Mouse (Mus musculus) induced T-regulatory cell, adult 2 months (primary cell): ENCODE results near the gene Pecr.
"Not testable (repeated sequence)": the region's sequence is repeated elsewhere in the genome, so short reads cannot be mapped to it uniquely, and the experiment has no call there.

Source experiments
- DNase-seq: peaks from one replicate; pipeline ENCODE4 v3.0.0-alpha.2; 2012; ENCODE audit warnings: low read depth

Gene Pecr

DNA sequence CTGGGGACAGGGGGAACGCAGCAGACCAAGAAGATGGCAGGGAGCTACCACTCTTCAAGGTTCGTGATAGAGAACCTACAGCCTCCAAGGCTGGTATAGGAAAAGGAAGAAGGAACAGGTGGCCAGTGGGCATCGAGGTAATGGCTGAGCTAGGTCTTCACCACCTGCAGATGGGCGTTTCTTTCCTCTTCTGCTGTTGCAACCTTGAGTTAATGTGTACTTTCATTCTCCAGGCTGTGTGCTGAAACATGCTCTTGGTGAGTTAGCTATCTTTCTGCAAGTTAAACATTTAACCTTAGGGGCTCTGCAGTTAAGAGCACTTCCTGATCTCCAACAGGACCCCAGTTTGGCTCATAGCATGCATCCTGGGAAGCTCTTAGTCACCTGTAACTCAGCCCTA, 3.8 kb upstream of the Pecr start:
- no peak for DNase-seq

DNA sequence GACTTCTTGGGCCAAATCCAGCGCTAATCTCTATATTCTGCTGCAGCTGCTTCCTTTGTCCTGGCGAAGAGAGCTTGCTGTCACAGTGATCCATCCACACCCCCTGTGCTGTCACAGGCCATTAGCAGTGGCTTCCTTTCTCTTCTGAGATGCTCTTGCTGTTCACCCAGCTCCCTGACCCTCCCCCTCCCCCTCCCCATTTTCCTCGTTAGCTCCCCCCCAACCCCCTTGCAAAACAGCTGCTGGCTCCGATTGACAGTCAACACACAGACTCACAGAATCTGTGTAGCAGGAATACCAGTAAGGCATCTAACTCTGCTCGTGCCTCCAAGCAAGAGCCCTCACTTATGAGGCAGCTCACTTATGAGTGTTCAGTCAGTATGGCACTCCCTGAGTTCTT, 2.8 kb upstream of the Pecr start:
- no peak for DNase-seq

DNA sequence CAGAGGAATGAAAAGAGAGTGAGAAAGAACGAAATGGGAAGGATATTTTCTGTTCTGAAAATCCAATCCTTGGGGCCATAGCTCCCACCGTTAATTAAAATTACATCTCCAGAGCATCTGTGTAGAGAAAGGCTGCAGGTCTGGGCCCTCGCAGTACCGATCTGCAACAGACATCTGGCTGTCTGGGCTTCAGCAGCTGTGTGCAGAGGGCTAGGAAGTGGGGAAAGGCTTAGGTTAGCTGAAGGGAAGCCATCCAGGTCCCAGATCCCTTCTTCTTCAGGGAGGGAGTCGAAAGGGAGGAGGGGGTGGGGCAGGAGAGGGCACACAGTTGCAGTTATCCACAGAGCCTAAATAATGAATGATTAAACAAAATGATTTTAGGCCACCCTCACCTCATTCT, 425 bp upstream of the Pecr start:
- no peak for DNase-seq

DNA sequence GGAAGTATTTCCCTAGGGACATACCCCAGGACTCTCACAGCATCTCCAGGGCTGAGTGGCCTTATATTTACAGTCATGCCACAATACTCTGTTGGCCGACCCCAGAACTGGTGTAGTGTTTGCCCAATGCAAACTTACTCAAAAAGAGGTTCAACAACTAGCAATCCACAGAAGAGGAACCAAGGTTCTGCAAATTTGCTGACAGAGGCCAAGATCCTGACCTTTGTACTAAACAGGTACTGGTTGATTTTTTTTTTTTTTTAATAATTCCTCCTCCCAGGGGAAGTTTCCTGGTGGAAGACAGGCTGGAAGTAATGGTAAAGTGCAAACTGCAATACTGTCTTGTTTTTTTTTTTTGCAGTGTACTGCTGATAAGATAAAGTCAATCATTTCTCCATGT, 1.5 kb downstream of the Pecr start:
- no peak for DNase-seq

DNA sequence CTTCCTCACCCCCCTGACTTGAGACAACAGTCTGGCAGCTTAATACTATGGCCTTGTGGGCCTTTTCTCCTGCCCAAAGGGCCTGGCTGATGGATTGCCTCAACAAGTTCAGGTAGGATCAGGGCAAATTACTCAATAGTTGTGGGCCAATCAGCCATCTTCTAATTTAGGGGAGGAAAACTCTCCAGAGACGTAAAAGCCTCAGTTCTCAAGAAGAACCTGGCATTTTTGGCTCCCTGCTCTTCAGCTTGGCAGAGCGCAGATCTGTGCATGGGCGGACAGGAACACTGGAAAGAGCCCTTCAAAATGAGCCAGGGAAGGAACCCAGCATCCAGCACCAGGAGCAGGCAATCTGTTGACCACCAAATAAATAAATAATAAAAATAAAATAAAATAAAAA, 6.0 kb downstream of the Pecr start:
- DNase-seq, result no peak

DNA sequence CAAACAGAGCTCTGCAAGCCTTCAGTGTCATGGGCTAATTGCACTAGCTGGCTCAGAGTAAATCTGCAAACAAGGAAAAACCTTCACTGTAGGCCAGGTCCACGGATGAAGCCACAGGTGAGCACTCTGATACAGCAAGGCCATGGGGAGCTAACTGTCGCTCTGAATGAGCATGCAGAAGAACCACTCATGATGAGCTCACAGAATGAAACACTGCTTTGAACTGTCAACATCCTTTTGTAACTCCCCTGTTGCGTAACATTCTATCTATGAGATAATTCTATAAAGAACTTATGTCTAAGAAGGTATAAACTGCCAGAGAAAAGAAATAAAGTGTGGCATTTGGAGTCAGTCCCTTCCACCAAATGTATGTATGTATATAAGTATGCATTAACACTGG, 21.0 kb downstream of the Pecr start:
- DNase-seq, result no peak

DNA sequence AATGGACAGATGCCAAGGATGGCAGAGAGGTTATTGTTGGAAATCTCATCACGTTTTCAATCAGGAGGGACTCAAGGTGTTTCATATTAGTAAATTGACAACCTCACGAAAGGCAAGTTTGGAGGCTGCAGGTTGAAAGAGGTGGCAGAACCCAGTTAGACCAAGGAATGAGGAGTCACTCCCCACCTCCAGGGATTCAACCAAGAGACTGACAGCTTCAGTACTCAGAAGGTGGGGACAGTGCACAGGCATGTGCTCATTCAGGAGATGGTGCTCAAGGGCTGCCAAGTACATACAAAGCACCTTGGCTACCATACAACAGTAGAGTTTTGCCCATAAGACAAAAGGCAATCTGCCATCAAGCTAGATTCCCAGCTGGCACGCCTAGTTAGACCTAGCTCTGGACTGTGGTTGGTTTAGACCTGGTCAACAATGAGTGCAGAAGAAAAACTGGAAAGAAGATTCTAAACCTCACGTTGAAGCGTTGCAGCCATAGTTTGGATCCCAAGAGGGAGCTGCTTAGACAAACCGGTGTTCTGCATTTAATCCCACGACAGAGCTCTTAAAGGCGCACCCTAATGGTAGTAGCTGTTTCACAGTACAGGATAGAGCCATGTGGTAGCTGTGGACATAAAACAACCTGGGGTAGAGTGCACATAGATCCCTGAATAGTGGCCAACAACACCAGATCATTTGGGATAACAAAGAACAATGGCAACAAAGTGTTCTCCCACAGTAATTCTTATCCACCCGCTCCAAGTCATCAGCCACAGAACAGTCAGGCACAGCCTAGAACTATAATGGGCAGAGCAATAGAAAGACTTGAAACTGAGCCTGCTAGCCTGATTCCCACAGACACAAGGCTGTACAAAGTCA, 27.5 kb downstream of the Pecr start:
- DNase-seq, result no peak

DNA sequence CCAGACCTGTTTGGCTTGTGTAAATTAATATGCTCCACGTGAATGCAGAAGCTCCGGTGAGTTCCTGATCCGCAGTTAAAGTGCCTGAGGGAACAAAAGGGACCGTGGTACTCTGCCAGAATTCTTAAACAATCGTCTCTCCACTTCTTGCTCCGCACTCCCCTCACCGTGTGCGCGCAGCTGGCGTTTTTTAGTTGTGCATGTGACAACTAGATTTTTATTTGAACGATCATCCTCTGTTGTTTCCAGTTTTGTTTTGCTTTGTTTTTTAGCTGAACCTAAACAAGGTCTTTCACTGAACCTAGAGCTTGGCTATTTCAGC, 28.3 kb downstream of the Pecr start:
- DNase-seq, result no peak

DNA sequence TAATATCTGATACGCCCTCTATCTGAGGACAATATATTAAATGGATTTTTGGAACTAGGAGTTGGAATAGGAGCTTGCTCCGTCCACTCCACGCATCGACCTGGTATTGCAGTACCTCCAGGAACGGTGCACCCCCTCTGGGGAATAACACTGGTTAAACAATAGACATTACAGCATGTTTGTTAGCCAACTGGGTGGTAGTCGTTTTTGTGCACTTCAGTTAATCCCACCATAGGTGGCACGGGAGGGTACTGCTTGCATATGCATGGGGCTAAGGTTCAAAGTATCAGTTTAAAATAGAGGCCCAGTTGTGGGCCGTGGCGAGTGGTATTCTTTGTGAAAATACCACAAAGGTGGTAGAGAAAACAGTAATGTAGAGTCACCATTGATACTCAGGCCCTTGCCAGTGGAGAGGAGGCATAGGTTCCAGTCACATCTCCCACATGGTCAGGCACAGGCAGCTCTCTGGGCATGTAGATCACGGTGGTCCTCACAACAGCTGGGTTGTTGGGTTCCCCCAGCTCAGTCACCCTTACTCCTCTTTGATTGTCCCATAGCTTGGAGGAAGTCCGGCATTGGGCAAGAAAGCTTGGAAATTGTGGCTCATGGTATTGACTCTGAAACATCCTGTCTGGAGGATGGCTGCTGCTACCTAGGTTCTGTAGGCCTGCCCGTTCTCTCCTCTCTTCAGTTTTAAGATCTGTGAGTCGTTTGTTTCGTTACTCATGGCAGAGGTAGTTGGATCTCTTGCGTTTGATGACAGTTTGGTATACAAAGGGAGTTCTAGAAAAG, 28.9 kb downstream of the Pecr start:
- peak; percentile 73 for DNase-seq

DNA sequence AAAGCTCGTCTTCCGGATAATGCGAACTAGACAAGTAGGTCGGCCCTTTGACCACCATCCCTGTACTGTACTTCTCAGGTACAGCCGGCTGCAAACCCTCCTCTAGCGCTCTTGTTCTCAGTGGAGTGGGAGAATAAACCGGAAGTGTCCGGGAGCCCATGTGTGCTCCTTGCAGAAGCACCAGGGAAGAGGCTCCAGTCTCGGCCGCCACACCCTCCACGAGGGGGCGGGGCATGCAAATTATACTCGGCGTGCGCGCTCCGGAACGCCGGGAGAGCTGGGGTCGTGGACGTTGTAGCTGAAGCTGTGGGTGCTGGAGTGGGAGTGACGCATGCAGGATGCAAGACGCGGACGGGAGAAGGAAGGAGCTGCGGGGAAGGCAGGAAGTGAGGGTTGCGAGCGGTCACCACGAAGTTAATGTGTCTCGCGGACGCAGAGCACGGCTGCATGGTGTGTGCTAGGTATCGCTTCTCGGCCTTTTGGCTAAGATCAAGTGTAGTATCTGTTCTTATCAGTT, 29.5 kb downstream of the Pecr start:
- peak; percentile 93 for DNase-seq

DNA sequence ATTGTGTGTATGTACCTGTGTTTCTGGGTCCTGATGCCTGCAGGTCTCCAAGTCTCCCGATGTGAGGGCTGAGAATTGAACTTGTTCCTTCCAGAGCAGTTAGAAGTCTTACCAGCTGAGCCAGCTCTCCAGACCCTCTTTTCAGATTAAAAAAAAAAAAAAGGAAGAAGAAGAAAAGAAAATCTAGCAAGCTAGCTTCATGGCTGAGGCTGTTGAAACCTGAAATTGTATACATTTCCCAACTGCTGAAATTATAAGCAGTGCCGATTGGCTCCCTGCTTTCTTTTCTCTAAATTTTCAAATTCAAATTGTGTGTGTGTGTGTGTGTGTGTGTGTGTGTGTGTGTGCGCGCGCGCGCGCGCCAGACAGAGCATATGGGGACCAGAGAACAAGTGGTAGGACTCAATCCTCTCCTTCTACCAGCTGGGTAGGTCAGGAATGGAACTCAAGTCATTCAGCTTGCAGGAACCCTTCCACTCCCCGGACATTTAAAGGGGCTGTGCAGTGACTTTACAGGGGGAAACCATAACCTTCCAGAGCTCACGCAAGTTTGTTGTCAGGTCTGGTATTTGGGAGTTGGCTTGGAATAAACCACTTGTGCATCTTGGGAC, 30.1 kb downstream of the Pecr start:
- DNase-seq, result peak; percentile 14

DNA sequence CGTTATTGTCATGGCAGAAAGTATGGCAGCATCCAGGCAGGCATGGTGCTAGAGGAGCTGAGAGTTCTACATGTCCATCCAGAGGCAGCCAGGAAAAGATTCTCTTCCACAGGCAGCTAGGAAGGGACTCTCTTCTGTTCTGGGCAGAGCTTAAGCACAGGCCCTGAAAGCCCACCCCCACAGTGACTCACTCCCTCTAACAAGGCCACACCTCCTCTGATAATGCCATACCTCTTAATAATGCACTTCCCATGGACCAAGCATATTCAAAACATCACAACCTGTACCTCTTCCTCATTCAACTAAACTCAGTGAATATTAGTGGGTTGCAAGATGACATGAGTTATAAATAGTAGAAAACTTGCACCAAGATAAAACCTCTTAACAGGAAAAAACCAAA, 32.3 kb downstream of the Pecr start:
- no peak for DNase-seq

DNA sequence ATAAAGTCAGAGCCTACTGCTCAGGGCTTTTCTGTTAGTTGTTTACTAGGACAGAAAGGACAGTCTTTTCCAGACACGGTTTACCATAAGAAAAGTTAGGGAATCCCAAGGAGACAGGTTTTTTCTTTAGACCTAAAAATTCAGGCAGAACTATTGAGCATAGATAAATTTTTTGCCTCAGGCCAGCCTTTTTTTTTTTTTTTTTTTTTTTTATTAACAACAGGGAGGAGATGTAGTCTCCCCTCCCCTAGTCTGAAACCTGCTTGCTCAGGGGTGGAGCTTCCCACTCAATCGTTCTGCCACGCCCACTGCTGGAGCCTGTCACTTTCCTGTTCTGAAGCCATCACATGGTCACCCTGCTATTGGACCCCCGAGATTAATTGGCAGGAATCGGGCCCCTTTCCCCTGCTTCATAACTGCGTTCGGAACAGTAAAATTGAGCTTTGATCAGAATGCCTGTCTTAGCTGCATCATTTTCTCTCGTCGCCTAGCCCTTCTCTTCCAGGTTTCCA, 35.8 kb downstream of the Pecr start:
- not testable (repeated sequence) for DNase-seq

DNA sequence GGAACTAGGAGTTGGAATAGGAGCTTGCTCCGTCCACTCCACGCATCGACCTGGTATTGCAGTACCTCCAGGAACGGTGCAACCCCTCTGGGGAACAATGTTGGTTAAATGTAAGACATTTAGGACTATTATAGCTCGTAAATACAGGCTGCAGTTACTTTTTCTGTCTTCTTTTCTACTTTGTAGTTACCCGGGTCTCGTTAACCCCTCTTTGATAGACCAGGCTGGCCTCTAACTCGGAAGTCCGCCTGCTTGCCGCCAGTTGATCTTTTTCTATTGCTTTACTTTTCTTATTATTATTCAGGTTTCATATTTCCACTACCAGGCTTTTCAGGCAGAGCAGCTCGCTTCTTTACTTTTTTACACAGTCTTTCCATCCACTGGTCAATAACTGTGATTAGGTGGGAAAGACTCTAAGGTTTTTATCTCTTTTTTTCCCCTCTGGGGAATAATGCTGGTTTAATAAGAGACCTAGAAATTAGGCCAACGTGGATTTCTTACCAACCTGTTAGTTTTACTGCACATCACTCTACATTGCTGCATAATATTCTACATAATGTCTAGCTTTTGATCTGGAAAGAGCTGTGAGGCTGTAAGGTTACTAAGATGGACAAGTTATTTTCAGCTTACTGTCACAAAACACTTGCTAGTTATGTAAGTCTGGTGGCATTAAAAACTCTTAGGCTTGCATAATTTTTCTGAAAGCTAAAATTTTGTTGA, 39.6 kb downstream of the Pecr start:
- DNase-seq, result peak; percentile 74

DNA sequence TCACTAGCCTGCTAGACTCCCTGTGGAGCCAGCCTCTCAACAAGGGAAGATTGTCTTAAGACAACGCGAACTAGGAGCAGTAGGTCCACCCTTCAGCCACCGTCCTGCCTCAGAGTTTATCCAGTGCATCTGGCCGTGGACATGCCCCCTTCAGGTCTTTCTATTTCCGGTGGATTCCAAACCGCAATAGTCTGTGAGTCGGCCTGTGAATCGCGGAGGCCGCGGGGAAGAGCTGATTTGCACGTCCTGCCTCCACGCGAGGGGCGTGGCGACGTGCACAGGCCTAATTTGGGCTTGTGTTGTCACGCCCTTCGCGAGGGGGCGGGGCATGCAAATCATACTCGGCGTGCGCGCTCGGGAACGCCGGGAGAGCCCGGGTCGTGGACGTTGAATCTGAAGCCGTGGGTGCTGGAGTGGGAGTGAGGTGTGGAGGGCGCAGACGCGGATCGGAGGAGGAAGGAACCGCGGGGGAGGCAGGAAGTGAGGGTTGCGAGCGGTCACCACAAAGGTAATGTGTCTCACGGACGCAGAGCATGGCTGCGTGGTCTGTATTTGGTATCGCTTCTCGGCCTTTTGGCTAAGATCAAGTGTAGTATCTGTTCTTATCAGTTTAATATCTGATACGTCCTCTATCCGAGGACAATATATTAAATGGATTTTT, 40.3 kb downstream of the Pecr start:
- DNase-seq, result peak; percentile 99

DNA sequence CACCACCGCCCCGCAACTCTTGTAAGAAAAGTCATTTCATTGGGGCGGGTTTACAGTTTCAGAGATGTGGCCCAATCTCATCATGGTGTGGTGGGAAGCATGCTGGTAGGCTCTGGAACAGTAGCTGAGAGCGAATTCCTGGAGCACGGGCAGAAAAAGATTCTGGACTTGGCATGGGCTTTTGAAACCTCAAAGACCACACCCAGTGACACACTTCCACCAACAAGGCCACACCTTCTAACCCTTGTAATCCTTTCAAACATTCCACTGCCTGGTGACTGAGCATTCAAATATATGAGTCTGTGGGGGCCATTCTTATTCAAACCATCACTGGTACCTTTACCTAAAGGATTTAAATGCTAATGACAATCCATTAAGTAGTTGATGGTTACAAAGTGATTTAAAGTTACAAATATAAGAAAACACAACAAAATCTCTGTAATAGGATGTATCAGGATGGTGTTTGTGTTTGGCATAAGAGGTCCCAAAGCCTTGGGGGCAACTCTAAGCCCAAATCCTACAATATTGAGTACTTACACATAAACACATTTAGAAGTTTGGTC, 41.5 kb downstream of the Pecr start:
- no peak for DNase-seq

DNA sequence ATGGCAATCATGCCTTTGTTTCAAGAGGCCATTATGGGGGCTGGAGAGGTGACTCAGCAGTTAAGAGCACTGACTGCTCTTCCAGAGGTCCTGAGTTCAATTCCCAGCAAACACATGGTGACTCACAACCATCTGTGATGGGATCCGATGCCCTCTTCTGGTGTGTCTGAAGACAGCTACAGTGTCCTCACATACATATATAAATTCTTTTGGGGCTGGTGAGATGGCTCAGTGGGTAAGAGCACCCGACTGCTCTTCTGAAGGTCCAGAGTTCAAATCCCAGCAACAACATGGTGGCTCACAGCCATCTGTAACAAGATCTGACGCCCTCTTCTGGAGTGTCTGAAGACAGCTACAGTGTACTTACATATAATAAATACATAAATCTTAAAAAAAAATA, 45.0 kb downstream of the Pecr start:
- not testable (repeated sequence) for DNase-seq

DNA sequence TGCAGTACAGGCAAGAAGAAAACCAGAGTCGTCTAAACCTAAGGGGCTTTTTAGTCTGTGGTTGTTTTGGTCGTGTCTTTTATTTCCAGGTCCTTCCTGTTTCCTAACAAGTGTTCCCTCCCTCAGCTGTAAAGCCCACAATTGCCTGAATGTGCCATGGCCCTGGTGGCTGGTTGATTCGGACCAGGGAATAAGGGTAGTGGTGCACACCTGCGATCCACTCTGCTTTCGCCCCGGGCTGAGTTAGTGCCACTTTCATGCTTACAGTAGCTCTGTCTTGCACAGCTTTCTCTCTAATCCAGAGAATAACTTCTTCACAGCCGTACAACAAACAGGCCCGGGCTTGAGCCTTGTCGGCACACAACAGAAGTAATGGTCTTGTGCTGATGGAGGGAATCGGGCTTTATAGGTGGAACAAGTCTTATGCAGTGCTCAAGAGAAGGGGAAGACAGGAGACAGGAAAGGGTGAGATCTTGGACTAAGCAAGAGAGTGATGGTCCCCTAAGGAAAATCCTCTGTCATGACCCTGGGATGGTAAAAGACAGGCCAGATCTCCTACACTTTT, 46.0 kb downstream of the Pecr start:
- no peak for DNase-seq

DNA sequence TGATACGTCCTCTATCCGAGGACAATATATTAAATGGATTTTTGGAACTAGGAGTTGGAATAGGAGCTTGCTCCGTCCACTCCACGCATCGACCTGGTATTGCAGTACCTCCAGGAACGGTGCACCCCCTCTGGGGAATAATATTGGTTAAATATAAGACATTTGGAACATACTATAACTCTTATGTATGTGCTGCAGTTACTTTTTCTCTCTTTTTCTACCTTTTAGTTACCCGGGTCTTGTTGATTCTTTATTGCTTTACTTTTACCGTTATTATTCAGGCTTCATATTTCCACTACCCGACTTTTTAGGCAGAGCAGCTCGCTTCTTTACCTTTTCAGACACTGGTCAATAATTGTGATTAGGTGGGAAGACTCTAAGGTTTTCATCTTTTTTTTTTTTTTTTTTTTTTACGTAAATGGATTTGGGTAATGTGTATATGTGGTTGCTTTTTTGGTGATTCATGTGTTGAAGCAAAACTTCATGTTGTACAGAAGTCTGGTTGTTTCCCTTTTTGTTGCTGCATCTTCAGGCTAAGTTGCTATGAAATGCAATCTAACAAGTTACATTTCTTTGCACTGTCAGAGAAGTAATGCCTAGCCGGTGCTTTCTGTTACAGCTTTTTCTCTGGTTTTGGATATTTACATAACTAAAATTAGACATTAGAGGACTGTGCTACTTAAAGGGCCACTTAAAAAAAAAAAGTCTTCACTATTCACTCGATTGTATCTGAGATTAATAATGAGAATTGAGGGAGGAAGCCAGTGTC, 46.9 kb downstream of the Pecr start:
- DNase-seq, result no peak
